Mouse (Mus musculus) left cerebral cortex, adult 11 months (tissue): ENCODE data around the gene Fam76a.

Experiments used
- DNase-seq: peaks from one replicate; pipeline ENCODE4 v3.0.0; 2022; ENCODE audit warnings: low spot score

Fam76a gene

DNA sequence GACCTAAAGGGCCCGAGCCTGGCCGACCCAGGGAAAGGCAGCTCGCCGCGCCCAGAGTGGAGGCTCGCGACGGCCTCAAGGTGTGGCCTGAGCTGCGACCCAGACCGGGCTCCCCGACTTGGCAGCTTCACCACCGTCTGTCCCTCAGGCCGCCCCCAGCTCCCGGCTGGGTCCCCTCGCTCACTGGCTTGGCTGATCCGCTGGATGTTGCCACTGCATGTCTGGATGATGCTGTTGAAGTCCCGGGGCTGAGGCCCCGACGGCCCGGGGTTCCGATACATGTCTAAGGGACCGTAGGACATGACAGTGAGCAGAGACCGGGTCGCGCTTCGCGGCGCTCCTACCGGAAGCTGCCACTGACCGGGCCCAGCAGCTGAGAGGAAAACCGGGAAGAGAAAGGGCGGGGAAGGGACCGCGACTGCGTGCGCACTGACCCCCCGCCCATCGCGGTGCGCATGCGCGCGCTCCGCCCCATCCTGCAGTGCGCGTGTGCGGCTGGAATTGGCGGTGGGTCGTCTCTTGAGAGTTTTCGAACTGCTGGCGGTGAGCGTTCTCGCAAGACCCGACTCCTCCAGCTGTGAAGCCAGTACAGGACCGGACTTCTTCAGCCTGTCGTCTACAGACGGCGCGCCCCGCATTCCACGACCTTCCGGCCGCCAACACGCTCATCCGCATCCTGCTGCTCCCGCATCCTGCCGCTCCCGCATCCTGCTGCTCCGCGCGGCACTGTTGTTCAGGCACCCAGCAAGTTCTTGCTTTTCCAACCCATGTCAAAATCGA lies 38.1 kb downstream of the Fam76a start, which contains the start of gene Stx12:
Gene Stx12, minus strand, starts transcription at position 446 of the 780 bp plus-strand sequence.
- peak; percentile 81 for DNase-seq

GRCm38 (mm10) chr4:132883561-132884063 lies 38.7 kb downstream of the Fam76a start:
- DNase-seq, result no peak

- DNase-seq, result no peak
Measured at GRCm38 (mm10) chr4:132874363-132875097, 47.8 kb downstream of the Fam76a start.

DNA sequence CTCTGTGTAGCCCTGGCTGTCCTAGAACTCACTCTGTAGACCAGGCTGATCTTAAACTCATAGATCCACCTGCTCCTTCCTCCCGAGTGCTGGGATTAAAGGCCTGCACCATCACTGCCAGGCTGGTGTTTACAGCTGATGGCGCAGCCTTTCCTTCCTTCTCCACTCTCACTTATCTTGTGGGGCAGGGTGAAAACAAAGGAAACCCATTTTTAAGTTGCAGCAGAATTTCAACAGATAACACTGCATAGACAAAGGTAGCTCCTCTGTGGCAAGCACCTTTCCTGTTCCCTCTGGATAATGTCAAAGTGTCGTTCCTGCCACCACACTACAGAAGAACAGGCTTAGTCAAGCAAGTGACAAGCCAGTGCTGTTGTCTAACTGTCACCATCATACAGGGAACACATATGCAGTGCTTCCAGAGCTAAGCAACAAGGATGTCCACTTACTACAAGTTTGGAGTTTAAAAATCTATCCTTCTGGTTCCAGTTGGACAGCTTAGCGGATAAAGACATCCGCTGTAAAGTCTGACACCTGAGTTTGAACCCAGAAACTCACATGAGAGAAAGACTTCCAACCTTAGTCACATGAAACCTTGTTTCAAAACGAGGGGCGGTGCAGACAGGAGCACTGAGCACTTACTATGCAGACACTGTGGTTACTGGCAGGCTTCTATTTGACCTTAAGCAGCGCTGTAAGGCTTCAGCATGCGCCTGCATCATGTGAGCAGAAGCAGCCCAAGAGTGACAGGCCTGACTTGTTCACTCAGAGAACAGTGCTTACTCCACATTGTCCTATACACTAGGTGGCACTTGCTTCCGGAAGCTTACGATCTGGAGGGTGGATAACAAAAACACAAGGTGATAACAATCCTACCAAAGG lies 48.6 kb downstream of the Fam76a start:
- DNase-seq, result no peak

- no peak for DNase-seq
Measured at GRCm38 (mm10) chr4:132871116-132871515, 51.2 kb downstream of the Fam76a start.

- DNase-seq, result no peak
Measured at GRCm38 (mm10) chr4:132864856-132865255, 57.5 kb downstream of the Fam76a start.

DNA sequence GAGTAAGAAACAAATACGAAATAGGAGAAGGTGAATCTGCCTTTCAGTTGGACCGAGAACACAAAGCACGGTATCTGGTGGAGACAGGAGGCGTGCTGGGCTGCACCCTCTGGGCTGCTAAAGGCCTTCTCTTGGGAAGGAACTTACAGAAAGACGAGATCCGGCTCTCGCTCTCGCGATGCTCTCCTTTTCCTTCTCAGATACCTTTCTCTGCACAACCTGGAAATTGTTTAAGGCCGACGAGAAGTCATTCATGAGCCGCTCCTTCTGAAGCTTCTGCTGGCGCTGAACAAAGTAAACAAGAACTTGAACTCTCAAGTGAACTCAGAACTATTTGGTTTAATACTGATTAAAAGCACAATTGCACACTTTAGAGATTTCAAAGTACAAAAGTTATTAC lies 59.3 kb downstream of the Fam76a start:
- no peak for DNase-seq

- DNase-seq, result no peak
Measured at GRCm38 (mm10) chr4:132860880-132861279, 61.5 kb downstream of the Fam76a start.
